Mouse (Mus musculus): ENCODE results near the gene Cdnf. TPM values are rescaled to one million over a fixed set of nuclear protein-coding genes. Genes with fewer than 3 reads are reported as not detected.
A peak's percentile ranks its signal among the peaks of the same experiment; 100 is the strongest.

The Cdnf gene
- total and polyA plus RNA-seq, 3 experiments = 0.39 to 0.77 TPM; not detected in 1

- Histone ChIP-seq H3K9me3 (replicated peaks; ENCODE audit: insufficient read depth, low read length) (no peaks in the 10 kb centered on the region), H3K36me3 (ENCODE audit: control insufficient read depth in 1 of 2, insufficient read depth in 2 of 2, low read length in 2 of 2) (peaks cover 9 to 18% of the 10 kb centered on the region in 2 experiments), H3K9ac (ENCODE audit: control insufficient read depth, low read depth, low read length, poor library complexity, severe bottlenecking) (peak overlapping the region; percentile 90), H3K79me2 (ENCODE audit: control insufficient read depth, insufficient read depth, low read length, poor library complexity) (peaks cover 25% of the 10 kb centered on the region), H3K4me3 (ENCODE audit: control insufficient read depth in 1 of 2, insufficient read depth in 1 of 2, low read depth in 2 of 2, low read length in 2 of 2) (peak overlapping the region; percentile 83 to 87), H3K27ac (ENCODE audit: control insufficient read depth, low read depth, low read length) (peak overlapping the region; percentile 54), H3K4me1 (ENCODE audit: control insufficient read depth in 1 of 2, insufficient read depth in 2 of 2, low read length in 2 of 2) (peaks cover 5 to 7% of the 10 kb centered on the region in 2 experiments), H3K27me3 (ENCODE audit: control insufficient read depth in 1 of 2, insufficient read depth in 2 of 2, low read length in 2 of 2) (no peaks in the 10 kb centered on the region)
- peak; percentile 75 for DNase-seq (ENCODE audit: low read depth, low spot score)
- TF ChIP-seq JUND (IDR thresholded peaks at IDR 0.05; ENCODE audit: low read depth, low read length) (no peak), SMC3 (IDR thresholded peaks at IDR 0.05; ENCODE audit: low read depth, low read length) (no peak)
Observed at GRCm38 (mm10) chr2:3512076-3512475, 754 bp upstream of the Cdnf start.

DNA sequence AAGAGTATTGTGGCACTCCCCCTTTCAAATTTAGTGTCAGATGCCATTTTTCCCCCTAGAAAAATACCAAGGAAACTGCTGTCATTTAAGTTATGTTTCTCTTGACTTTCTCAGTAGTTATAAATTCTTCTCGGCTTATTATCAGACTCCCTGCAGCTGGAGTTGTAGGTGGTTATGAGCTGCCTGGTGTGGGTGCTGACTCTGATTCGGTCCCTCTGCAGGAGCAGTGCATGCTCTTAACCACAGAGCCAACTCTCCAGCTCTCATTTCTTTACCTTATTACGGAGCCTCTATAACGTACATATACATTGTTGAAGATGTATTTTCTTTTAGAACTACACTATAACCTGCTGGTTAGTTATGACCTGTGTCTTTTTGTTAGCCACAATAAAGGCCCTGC, 9.7 kb downstream of the Cdnf start:
- no peaks in the 10 kb centered on the region for H3K4me1 ChIP-seq (ENCODE audit: control insufficient read depth in 1 of 2, insufficient read depth in 2 of 2, low read length in 2 of 2)
- H3K27ac ChIP-seq (ENCODE audit: control insufficient read depth, low read depth, low read length) = no peak overlapping the region
- H3K9ac ChIP-seq (ENCODE audit: control insufficient read depth, low read depth, low read length, poor library complexity, severe bottlenecking) = no peak overlapping the region
- no peak overlapping the region for H3K4me3 ChIP-seq (ENCODE audit: control insufficient read depth in 1 of 2, insufficient read depth in 1 of 2, low read depth in 2 of 2, low read length in 2 of 2)
- no peaks in the 10 kb centered on the region for H3K36me3 ChIP-seq (ENCODE audit: control insufficient read depth in 1 of 2, insufficient read depth in 2 of 2, low read length in 2 of 2)
- no peaks in the 10 kb centered on the region for H3K9me3 ChIP-seq (replicated peaks; ENCODE audit: insufficient read depth, low read length)
- TF ChIP-seq CTCF (IDR thresholded peaks at IDR 0.05 in 2 of 3, conservative IDR thresholded peaks at IDR 0.05 in 1 of 3; ENCODE audit: control insufficient read depth in 1 of 3, insufficient read depth in 1 of 3, low read depth in 2 of 3, low read length in 3 of 3, poor library complexity in 1 of 3, severe bottlenecking in 1 of 3) = no peak
- TF ChIP-seq ETS1 (IDR thresholded peaks at IDR 0.05; ENCODE audit: low read depth, low read length) = no peak
- no peak for TF ChIP-seq ZNF384 (IDR thresholded peaks at IDR 0.05; ENCODE audit: low read depth, low read length)
- no peak for TF ChIP-seq JUND (IDR thresholded peaks at IDR 0.05; ENCODE audit: low read depth, low read length)
- TF ChIP-seq HCFC1 (IDR thresholded peaks at IDR 0.05; ENCODE audit: low read depth, low read length) = no peak
- TF ChIP-seq TAL1 (IDR thresholded peaks at IDR 0.05; ENCODE audit: low read length) = no peak
- no peak for TF ChIP-seq MXI1 (IDR thresholded peaks at IDR 0.05; ENCODE audit: low read depth, low read length)
- no peak for TF ChIP-seq ZC3H11A (IDR thresholded peaks at IDR 0.05; ENCODE audit: low read depth, low read length)
- no peak for TF ChIP-seq CHD1 (IDR thresholded peaks at IDR 0.05; ENCODE audit: low read depth, low read length)
- no peak for TF ChIP-seq EP300 (IDR thresholded peaks at IDR 0.05; ENCODE audit: low read depth in 1 of 2, low read length in 2 of 2)
- no peak for TF ChIP-seq POLR2A (IDR thresholded peaks at IDR 0.05; ENCODE audit: control insufficient read depth in 1 of 2, insufficient read depth in 1 of 2, low read depth in 1 of 2, low read length in 2 of 2, poor library complexity in 1 of 2)
- TF ChIP-seq NELFE (IDR thresholded peaks at IDR 0.05; ENCODE audit: low read depth, low read length) = no peak
- no peak for TF ChIP-seq BHLHE40 (IDR thresholded peaks at IDR 0.05; ENCODE audit: borderline replicate concordance, low read depth, low read length)
- H3K27me3 ChIP-seq (ENCODE audit: control insufficient read depth in 1 of 2, insufficient read depth in 2 of 2, low read length in 2 of 2) = no peaks in the 10 kb centered on the region; a peak in 1 of 4 replicates
- no peak for DNase-seq (ENCODE audit: low read depth, low spot score)
- no peaks in the 10 kb centered on the region for H3K79me2 ChIP-seq (ENCODE audit: control insufficient read depth, insufficient read depth, low read length, poor library complexity)

DNA sequence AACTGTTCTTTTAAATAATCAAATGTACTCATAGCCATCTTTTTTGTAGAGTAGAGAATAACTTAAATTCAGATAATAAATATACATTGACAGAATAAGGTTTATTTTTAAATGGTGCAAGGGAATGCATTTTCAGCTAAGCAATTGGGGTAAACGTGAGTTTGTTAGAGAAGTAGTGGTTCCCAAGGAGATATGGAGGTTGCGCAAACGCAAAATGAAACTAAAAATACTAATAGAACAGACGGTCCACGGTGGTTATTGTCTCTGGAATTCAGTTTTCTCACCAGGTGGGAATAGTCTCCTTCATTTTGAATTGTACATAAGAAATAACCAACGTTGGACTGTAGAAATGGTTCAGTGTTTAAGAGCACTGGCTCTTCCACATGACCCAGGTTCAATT, 13.5 kb downstream of the Cdnf start:
- Histone ChIP-seq H3K27ac (ENCODE audit: control insufficient read depth, low read depth, low read length) (no peak overlapping the region), H3K79me2 (ENCODE audit: control insufficient read depth, insufficient read depth, low read length, poor library complexity) (no peaks in the 10 kb centered on the region)
- no peak for TF ChIP-seq MAFK (IDR thresholded peaks at IDR 0.05; ENCODE audit: borderline replicate concordance, low read depth, low read length)
- no peak for TF ChIP-seq CHD1 (IDR thresholded peaks at IDR 0.05; ENCODE audit: low read depth, low read length)
- TF ChIP-seq USF1 (IDR thresholded peaks at IDR 0.05; ENCODE audit: low read depth, low read length) = no peak
- TF ChIP-seq MEF2A (IDR thresholded peaks at IDR 0.05; ENCODE audit: extremely low read depth, insufficient replicate concordance, low read depth, low read length, poor library complexity, severe bottlenecking) = no peak
- no peak for TF ChIP-seq ZMIZ1 (IDR thresholded peaks at IDR 0.05; ENCODE audit: low read depth, low read length)
- no peak for TF ChIP-seq BHLHE40 (IDR thresholded peaks at IDR 0.05; ENCODE audit: borderline replicate concordance, low read depth, low read length)
- no peak for TF ChIP-seq JUND (IDR thresholded peaks at IDR 0.05; ENCODE audit: low read depth, low read length)
- TF ChIP-seq GABPA (IDR thresholded peaks at IDR 0.05; ENCODE audit: low read depth, low read length) = no peak
- TF ChIP-seq ZNF384 (IDR thresholded peaks at IDR 0.05; ENCODE audit: low read depth, low read length) = no peak
- no peak for TF ChIP-seq MYB (IDR thresholded peaks at IDR 0.05; ENCODE audit: low read depth, low read length)
- TF ChIP-seq ELF1 (IDR thresholded peaks at IDR 0.05; ENCODE audit: low read depth, low read length) = no peak
- no peak for TF ChIP-seq NRF1 (IDR thresholded peaks at IDR 0.05; ENCODE audit: insufficient read depth, low read depth, low read length, poor library complexity, severe bottlenecking)
- no peak for TF ChIP-seq SMC3 (IDR thresholded peaks at IDR 0.05; ENCODE audit: low read depth, low read length)
- TF ChIP-seq TCF12 (IDR thresholded peaks at IDR 0.05; ENCODE audit: low read depth, low read length) = no peak
- TF ChIP-seq KAT2A (conservative IDR thresholded peaks at IDR 0.05; ENCODE audit: low read depth, low read length) = no peak
- no peak for TF ChIP-seq MAX (IDR thresholded peaks at IDR 0.05; ENCODE audit: low read length)
- TF ChIP-seq EP300 (IDR thresholded peaks at IDR 0.05; ENCODE audit: low read depth in 1 of 2, low read length in 2 of 2) = no peak

More for the DNA sequence above, 13.5 kb downstream of the Cdnf start:
- Histone ChIP-seq H3K9me3 (replicated peaks; ENCODE audit: insufficient read depth, low read length) (no peaks in the 10 kb centered on the region), H3K4me3 (ENCODE audit: control insufficient read depth in 1 of 2, insufficient read depth in 1 of 2, low read depth in 2 of 2, low read length in 2 of 2) (no peak overlapping the region), H3K36me3 (ENCODE audit: control insufficient read depth in 1 of 2, insufficient read depth in 2 of 2, low read length in 2 of 2) (no peaks in the 10 kb centered on the region), H3K27me3 (ENCODE audit: control insufficient read depth in 1 of 2, insufficient read depth in 2 of 2, low read length in 2 of 2) (no peaks in the 10 kb centered on the region), H3K4me1 (ENCODE audit: control insufficient read depth in 1 of 2, insufficient read depth in 2 of 2, low read length in 2 of 2) (no peaks in the 10 kb centered on the region), H3K9ac (ENCODE audit: control insufficient read depth, low read depth, low read length, poor library complexity, severe bottlenecking) (no peak overlapping the region)
- no peak for DNase-seq (ENCODE audit: low read depth, low spot score)

Data from MEL (cell line).